Mouse (Mus musculus) embryo, embryonic 10.5 days (tissue): ENCODE measurements around the gene Cdc5l.

Experiments used
- DNase-seq: peaks from one replicate; pipeline ENCODE4 v3.0.0-alpha.2; 2015; ENCODE audit warnings: low spot score

Cdc5l gene

DNA sequence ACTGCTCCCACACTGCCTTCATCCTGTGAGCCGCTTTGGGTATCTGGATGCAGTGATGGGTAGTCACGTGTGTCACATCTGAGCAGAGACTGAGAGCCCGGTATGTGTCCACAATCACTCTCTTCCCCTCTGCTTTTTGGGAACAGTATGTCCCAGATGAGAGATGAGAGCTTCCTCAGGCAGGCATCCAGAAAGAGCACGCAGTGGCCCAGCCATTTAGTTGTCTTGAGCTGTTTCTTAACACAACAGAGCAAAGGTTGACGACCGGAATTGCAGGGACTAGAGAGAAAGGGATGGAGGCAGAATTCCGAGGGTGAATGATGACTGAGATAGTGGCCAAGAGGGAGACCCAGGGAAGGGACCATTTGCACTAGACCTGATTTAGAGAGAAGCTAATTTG lies 68.7 kb downstream of the Cdc5l start:
- DNase-seq: no peak

- DNase-seq: no peak
Observed at GRCm38 (mm10) chr17:45360950-45361349, 72.6 kb downstream of the Cdc5l start.

DNA sequence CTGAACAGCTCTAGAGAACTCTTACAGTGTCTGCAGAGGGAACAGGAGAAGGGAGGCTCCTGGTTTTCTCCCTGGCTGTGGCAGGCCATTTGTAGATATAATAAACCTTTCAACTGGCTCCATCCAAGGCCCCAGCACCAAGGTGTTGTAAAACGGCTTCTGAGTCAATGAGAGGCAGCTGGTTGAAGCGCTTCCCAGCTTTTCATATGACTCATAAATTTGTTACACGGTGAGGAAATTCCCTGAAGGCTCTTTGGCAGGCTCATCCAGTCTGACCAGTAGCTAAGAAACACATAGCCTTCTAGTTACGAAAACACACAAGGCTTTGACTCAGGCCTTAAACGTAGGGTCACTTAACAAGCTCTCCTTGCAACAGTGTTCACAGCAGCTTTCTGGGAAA lies 74.1 kb downstream of the Cdc5l start:
- no peak for DNase-seq

- no peak for DNase-seq
Observed at GRCm38 (mm10) chr17:45356431-45356830, 77.1 kb downstream of the Cdc5l start.

- no peak for DNase-seq
Observed at GRCm38 (mm10) chr17:45347951-45348350, 85.6 kb downstream of the Cdc5l start.
